Mouse (Mus musculus): Measurements from ENCODE around the gene Map3k10. TPM values are rescaled to one million over a fixed set of nuclear protein-coding genes. Genes with fewer than 3 reads are reported as not detected.
A peak's percentile ranks its signal among the peaks of the same experiment; 100 is the strongest.

The Map3k10 gene
- polyA plus RNA-seq, 1 experiment, result 12.2 TPM

GRCm38 (mm10) chr7:27685220-27685619 is 10.8 kb upstream of the Map3k10 start:
- peak overlapping the region; percentile 44; the same call in 1 of the 2 replicates for H3K27ac ChIP-seq (ENCODE audit: insufficient read depth, low read depth, low read length)
- H3K4me1 ChIP-seq (ENCODE audit: control insufficient read depth, insufficient read depth, low read length), result peaks cover 15% of the 10 kb centered on the region
- TF ChIP-seq CTCF (IDR thresholded peaks at IDR 0.05; ENCODE audit: low read depth, low read length) (no peak), POLR2A (IDR thresholded peaks at IDR 0.05; ENCODE audit: borderline replicate concordance, low read depth, low read length) (no peak)
- H3K4me3 ChIP-seq (ENCODE audit: insufficient read depth, low read length), result peak overlapping the region; percentile 50

GRCm38 (mm10) chr7:27683218-27683617 is 8.8 kb upstream of the Map3k10 start:
- no peak overlapping the region for H3K27ac ChIP-seq (ENCODE audit: insufficient read depth, low read depth, low read length)
- no peak overlapping the region for H3K4me3 ChIP-seq (ENCODE audit: insufficient read depth, low read length)
- peaks cover 12% of the 10 kb centered on the region for H3K4me1 ChIP-seq (ENCODE audit: control insufficient read depth, insufficient read depth, low read length)
- TF ChIP-seq POLR2A (IDR thresholded peaks at IDR 0.05; ENCODE audit: borderline replicate concordance, low read depth, low read length) (no peak), CTCF (IDR thresholded peaks at IDR 0.05; ENCODE audit: low read depth, low read length) (no peak)

DNA sequence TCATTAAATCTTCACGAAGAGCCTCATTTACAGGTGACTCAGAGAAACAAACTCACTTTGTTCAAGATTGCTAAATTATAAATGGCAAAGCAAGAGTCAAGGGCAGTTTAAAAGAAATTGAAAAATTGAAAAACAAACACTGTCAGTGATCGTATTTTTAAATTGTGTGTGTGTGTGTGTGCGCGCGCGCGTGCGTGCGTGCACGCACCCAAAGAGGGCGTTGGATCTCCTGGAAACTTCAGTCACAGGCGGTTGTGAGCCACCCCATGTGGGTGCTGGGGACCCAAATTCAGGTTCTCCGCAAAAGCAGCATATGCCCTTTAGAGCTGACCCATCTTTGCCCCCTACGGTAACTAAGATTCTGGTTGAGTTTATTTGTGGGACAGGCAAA is 819 bp upstream of the Map3k10 start:
- no peak for TF ChIP-seq POLR2A (IDR thresholded peaks at IDR 0.05; ENCODE audit: borderline replicate concordance, low read depth, low read length)
- TF ChIP-seq CTCF (IDR thresholded peaks at IDR 0.05; ENCODE audit: low read depth, low read length), result no peak
- H3K4me3 ChIP-seq (ENCODE audit: insufficient read depth, low read length), result no peak overlapping the region; the same call in 1 of the 2 replicates
- no peak overlapping the region for H3K27ac ChIP-seq (ENCODE audit: insufficient read depth, low read depth, low read length)
- H3K4me1 ChIP-seq (ENCODE audit: control insufficient read depth, insufficient read depth, low read length), result peaks cover 10% of the 10 kb centered on the region

- Histone ChIP-seq H3K4me3 (ENCODE audit: insufficient read depth, low read length) (peak overlapping the region; percentile 61), H3K27ac (ENCODE audit: insufficient read depth, low read depth, low read length) (no peak overlapping the region), H3K4me1 (ENCODE audit: control insufficient read depth, insufficient read depth, low read length) (peaks cover 10% of the 10 kb centered on the region)
- TF ChIP-seq CTCF (IDR thresholded peaks at IDR 0.05; ENCODE audit: low read depth, low read length), result no peak
- TF ChIP-seq POLR2A (IDR thresholded peaks at IDR 0.05; ENCODE audit: borderline replicate concordance, low read depth, low read length), result no peak
These were observed 240 bp downstream of the Map3k10 start for GRCm38 (mm10) chr7:27674195-27674521.

- peaks cover 10% of the 10 kb centered on the region for H3K4me1 ChIP-seq (ENCODE audit: control insufficient read depth, insufficient read depth, low read length)
- H3K27ac ChIP-seq (ENCODE audit: insufficient read depth, low read depth, low read length), result no peak overlapping the region
- peak overlapping the region; percentile 61 for H3K4me3 ChIP-seq (ENCODE audit: insufficient read depth, low read length)
- no peak for TF ChIP-seq CTCF (IDR thresholded peaks at IDR 0.05; ENCODE audit: low read depth, low read length)
- no peak for TF ChIP-seq POLR2A (IDR thresholded peaks at IDR 0.05; ENCODE audit: borderline replicate concordance, low read depth, low read length)
These were observed 745 bp downstream of the Map3k10 start for GRCm38 (mm10) chr7:27673575-27674131.

DNA sequence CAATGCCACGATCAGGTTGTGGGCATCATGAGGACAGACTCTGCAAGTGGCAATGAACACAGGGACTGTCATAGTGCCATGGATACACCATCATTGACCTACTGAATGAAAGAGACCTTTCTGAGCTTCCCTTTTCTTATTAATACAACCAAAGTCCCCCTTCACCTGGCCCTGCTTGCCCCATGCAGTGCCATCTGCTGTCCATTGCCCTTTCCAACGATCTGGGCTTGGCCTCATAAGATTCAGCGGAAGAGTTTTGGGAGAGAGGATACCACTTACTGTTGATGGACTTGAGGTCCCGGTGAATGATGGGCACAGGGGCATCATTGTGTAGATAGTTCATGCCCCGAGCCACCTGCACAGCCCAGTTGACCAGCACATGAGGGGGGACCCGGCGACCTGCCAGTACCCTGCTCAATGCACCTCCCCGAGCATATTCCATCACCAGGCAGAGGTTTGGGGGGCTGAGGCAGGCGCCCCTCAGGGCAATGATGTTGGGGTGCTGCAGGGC is 1.3 kb downstream of the Map3k10 start:
- Histone ChIP-seq H3K4me1 (ENCODE audit: control insufficient read depth, insufficient read depth, low read length) (peaks cover 10% of the 10 kb centered on the region), H3K27ac (ENCODE audit: insufficient read depth, low read depth, low read length) (no peak overlapping the region), H3K4me3 (ENCODE audit: insufficient read depth, low read length) (peak overlapping the region; percentile 61)
- no peak for TF ChIP-seq POLR2A (IDR thresholded peaks at IDR 0.05; ENCODE audit: borderline replicate concordance, low read depth, low read length)
- TF ChIP-seq CTCF (IDR thresholded peaks at IDR 0.05; ENCODE audit: low read depth, low read length), result no peak

DNA sequence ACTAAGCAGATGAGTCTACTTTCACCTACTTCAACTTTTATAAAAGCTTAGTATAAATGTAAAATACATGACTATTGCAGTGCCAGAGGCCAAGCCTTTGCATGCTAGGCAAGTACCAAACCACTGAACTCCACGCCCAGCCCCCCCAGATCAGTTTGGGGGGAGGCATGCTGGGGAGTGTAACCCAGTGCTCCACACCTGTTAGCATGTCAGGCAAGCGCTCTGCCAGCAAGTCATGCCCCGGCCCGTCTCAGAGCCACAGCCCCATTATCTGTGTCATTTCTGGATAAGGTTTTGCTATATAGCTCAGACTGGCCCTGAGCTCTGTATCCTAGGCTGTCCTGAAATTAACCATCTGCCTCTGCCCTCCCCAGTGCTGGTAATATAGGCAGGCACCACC is 12.4 kb downstream of the Map3k10 start:
- Histone ChIP-seq H3K4me1 (ENCODE audit: control insufficient read depth, insufficient read depth, low read length) (no peaks in the 10 kb centered on the region), H3K27ac (ENCODE audit: insufficient read depth, low read depth, low read length) (no peak overlapping the region), H3K4me3 (ENCODE audit: insufficient read depth, low read length) (no peak overlapping the region)
- TF ChIP-seq CTCF (IDR thresholded peaks at IDR 0.05; ENCODE audit: low read depth, low read length) (no peak), POLR2A (IDR thresholded peaks at IDR 0.05; ENCODE audit: borderline replicate concordance, low read depth, low read length) (no peak)

DNA sequence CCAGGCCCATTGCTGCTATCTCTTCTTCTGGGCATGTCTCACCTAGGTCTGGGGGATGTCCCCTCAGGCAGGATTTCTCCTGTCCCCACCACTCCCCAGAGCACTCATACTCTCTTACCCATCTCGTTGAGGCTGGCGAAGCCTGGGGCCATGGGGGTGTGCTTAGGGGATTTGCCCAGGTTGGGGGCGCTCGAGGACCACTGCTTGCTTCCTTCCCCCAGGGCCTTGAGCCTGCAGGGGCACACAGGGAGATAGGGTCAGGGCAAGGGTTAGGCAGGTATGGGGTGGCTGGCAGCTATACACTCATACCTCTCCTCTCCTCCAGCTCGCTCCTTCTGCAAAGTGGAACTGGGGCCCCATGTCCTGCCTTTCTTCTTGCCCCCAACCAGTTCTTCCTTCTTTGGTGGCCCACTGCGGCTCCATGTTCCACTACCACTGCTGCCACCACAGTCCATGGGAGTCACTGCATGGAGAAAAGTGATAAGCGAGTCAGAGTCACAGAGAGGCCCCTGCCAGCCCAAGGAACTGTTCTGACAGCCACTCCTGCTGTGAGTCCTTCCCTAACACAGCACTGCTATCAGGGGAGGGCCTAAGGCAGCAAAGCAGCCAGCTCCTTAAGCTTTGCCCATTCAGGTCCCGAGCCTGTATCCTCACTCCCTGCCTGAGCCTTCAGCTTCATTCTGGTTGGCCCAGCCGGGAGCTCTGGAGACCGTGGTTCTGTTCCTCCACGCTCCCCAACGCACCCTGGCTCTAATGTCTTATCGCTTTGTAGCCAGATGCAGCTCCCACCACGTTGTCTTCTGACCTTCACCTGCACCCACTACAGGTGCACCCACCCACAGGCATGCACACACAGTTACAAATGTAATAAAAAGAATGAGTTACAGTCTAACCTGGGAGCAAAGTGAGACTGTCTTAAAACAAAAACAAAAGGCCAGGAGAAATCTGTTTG is 15.4 kb downstream of the Map3k10 start:
- H3K27ac ChIP-seq (ENCODE audit: insufficient read depth, low read depth, low read length), result no peak overlapping the region
- H3K4me1 ChIP-seq (ENCODE audit: control insufficient read depth, insufficient read depth, low read length), result no peaks in the 10 kb centered on the region
- no peak overlapping the region for H3K4me3 ChIP-seq (ENCODE audit: insufficient read depth, low read length)
- TF ChIP-seq POLR2A (IDR thresholded peaks at IDR 0.05; ENCODE audit: borderline replicate concordance, low read depth, low read length), result no peak
- no peak for TF ChIP-seq CTCF (IDR thresholded peaks at IDR 0.05; ENCODE audit: low read depth, low read length)

DNA sequence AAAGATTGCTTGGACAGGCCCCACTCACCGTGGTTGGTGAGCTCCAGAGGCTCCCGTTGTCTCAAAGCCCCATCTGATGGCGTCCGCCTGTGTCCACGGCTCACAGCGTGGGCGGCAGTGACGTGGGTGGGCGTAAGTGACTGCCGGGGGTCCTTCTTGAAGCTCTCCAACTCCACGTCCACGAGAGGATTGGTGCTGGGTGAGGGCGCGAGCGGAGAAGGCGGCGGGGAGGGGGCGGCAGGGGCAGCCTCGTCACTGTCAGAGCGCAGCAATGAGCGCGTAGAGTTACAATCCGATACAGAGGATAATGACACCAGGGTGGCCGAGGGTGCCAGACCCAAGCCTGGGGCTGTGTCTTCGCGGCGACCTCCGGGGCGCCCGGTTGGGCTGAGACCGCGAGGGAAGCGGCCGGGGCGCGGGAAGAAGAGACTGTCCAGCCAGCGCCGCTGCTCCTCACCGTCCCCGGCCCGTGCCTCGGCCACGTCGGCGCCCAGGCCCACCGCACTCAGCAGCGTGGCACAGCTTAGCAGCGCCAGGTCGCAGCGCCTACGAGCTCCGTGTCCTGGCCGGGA is 16.5 kb downstream of the Map3k10 start:
- Histone ChIP-seq H3K4me3 (ENCODE audit: insufficient read depth, low read length) (no peak overlapping the region), H3K4me1 (ENCODE audit: control insufficient read depth, insufficient read depth, low read length) (no peaks in the 10 kb centered on the region), H3K27ac (ENCODE audit: insufficient read depth, low read depth, low read length) (no peak overlapping the region)
- no peak for TF ChIP-seq POLR2A (IDR thresholded peaks at IDR 0.05; ENCODE audit: borderline replicate concordance, low read depth, low read length)
- TF ChIP-seq CTCF (IDR thresholded peaks at IDR 0.05; ENCODE audit: low read depth, low read length), result no peak

DNA sequence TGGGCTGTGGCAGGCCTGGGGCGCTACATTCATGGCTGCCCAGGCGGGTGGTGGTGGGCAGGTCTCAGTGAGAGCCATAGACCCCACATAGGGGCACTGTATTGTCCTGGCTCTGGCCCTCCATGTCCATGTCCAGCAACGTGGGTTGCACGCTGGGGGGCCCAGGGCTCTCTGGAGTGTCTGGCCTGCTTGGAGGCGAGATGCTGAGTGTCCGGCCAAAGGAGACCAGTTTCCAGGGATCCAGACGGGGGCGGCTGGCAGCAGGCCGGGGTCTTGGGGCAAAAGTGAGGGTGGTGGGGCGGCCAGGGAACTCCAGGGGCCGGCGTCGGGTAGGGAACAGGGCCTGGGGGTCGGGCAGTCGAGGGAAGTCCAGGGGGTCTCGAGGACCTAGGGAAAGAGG is 17.8 kb downstream of the Map3k10 start:
- no peaks in the 10 kb centered on the region for H3K4me1 ChIP-seq (ENCODE audit: control insufficient read depth, insufficient read depth, low read length)
- TF ChIP-seq CTCF (IDR thresholded peaks at IDR 0.05; ENCODE audit: low read depth, low read length), result no peak
- no peak for TF ChIP-seq POLR2A (IDR thresholded peaks at IDR 0.05; ENCODE audit: borderline replicate concordance, low read depth, low read length)
- no peak overlapping the region for H3K27ac ChIP-seq (ENCODE audit: insufficient read depth, low read depth, low read length)
- no peak overlapping the region for H3K4me3 ChIP-seq (ENCODE audit: insufficient read depth, low read length)
